Mouse (Mus musculus) lung, embryonic 14.5 days (tissue): Measurements from ENCODE around the gene Clec12a. TPM values are rescaled to one million over a fixed set of nuclear protein-coding genes. Genes with fewer than 3 reads are reported as not detected.
A peak's percentile ranks its signal among the peaks of the same experiment; 100 is the strongest.

ENCODE experiments used
- ATAC-seq: fragments of 200-750 bp; cut with Nextera tagmentation; 2 replicates; pipeline ENCODE4 v1.8.0; 2017; ENCODE audit warnings: mild to moderate bottlenecking, moderate TSS enrichment, moderate library complexity; ENCODE audit not compliant: insufficient read depth
- DNase-seq: peaks from one replicate; pipeline ENCODE4 v3.0.0-alpha.2; 2015
- H3K27ac ChIP-seq: fragments of 300-500 bp; sonication (generic); 2 replicates; pipeline ENCODE4 v1.5.1; 2014; ENCODE audit warnings: low read depth, mild to moderate bottlenecking, moderate library complexity
- H3K27me3 ChIP-seq: fragments of 300-500 bp; sonication (generic); 2 replicates; pipeline ENCODE4 v1.6.1; 2014; ENCODE audit warnings: low read length, control low read depth; ENCODE audit not compliant: insufficient read depth
- H3K36me3 ChIP-seq: fragments of 300-500 bp; sonication (generic); 2 replicates; pipeline ENCODE4 v1.6.1; 2014; ENCODE audit warnings: control low read depth; ENCODE audit not compliant: insufficient read depth
- H3K4me1 ChIP-seq: fragments of 300-500 bp; sonication (generic); 2 replicates; pipeline ENCODE4 v1.6.1; 2014; ENCODE audit warnings: antibody characterized with exemption, control low read depth; ENCODE audit not compliant: insufficient read depth
- H3K4me2 ChIP-seq: fragments of 300-500 bp; sonication (generic); 2 replicates; pipeline ENCODE4 v1.6.1; 2014; ENCODE audit warnings: mild to moderate bottlenecking
- H3K4me3 ChIP-seq: fragments of 300-500 bp; sonication (generic); 2 replicates; pipeline ENCODE4 v1.5.1; 2014; ENCODE audit warnings: low read depth, low read length
- H3K9ac ChIP-seq: fragments of 300-500 bp; sonication (generic); 2 replicates; pipeline ENCODE4 v1.6.1; 2014
- H3K9me3 ChIP-seq: fragments of 300-500 bp; sonication (generic); 2 replicates; pipeline ENCODE4 v1.6.1; 2016; ENCODE audit warnings: low read depth, low read length, control low read depth
- CTCF ChIP-seq: IDR thresholded peaks from 2 replicates; pipeline ENCODE4 v1.5.1; 2016; ENCODE audit warnings: antibody characterized with exemption, low read depth
- WGBS: fragments of 180-500 bp; shearing (Covaris S2); extraction: QIAGEN DNeasy Blood & Tissue Kit; methylation state at CpG from one replicate; pipeline ENCODE4 v1.1.7; 2014; 5-methylcytosine and 5-hydroxymethylcytosine counted together
- polyA plus RNA-seq: library from polyadenylated mRNA; unstranded; fragments of >200 nt; fragmentation: Nextera tagmentation; extraction: Ambion mirVana; gene quantifications from 2 replicates; pipeline ENCODE4 v1.2.1, GENCODE M21; 2014

Clec12a gene
- polyA plus RNA-seq, 1 experiment from 2014 or later, result 2.7 TPM

DNA sequence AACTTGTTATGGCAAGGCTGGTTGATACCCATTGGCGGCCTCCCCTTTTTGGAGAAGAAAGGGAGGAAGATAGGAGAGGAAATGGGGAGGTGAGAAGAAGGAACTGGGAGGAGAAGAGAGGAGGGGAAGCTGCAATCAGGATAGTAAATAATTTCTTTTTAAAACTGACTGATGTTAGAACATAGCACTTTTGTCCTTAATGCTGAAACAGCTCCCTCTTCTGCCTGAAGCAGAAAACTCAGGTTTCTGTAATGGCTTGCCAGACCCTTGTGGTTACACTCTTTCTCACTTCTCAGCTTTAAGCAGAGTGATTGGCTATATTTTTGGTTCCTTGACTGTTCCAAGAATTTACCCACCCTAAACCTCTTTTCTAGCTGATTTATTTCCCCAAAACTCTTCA, 16.5 kb upstream of the Clec12a start:
- H3K36me3 ChIP-seq, result no peaks in the 10 kb centered on the region
- H3K9me3 ChIP-seq, result no peaks in the 10 kb centered on the region
- no peak for TF ChIP-seq CTCF
- 70% methylated on average over 1 of the region's 1 CpGs for WGBS
- no peak overlapping the region for H3K27ac ChIP-seq
- ATAC-seq (no peak), DNase-seq (peak; percentile 27)
- no peak overlapping the region for H3K4me3 ChIP-seq
- H3K9ac ChIP-seq, result no peak overlapping the region
- H3K4me2 ChIP-seq, result no peak overlapping the region
- H3K4me1 ChIP-seq, result no peaks in the 10 kb centered on the region
- H3K27me3 ChIP-seq, result no peaks in the 10 kb centered on the region

DNA sequence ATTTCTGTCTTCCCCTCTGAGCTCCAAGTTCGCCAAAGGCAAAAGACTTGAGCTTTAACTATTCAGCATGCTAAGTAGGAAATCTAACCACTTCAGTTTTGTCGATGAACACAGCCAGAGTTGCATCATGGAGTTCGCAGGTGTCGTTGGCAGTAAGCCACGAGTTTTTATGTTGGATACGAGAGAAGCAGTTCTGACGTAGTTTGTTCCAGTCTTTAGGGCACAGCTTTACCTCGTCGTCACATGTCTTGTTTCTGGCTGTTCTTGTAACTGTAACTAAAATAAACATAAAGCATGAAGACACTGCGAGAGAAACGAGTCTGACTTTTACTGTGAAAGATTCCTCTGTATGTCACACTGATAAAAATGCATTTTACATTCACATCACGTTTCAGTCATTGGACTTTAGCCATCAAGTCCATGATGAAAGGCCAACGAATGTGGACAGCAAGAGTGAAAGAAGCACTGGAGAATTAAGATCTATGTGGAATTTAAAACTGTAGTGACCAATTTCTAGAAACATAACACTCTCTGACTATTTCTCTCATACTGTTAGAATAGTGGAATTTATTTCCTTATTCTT, 15.8 kb upstream of the Clec12a start:
- Histone ChIP-seq H3K27ac (no peak overlapping the region), H3K4me3 (no peak overlapping the region), H3K9ac (no peak overlapping the region), H3K36me3 (no peaks in the 10 kb centered on the region), H3K4me1 (no peaks in the 10 kb centered on the region), H3K9me3 (no peaks in the 10 kb centered on the region), H3K4me2 (no peak overlapping the region), H3K27me3 (no peaks in the 10 kb centered on the region)
- WGBS, result 41% methylated on average over 13 of the region's 13 CpGs
- DNase-seq (peak; percentile 39), ATAC-seq (no peak)
- TF ChIP-seq CTCF, result no peak

DNA sequence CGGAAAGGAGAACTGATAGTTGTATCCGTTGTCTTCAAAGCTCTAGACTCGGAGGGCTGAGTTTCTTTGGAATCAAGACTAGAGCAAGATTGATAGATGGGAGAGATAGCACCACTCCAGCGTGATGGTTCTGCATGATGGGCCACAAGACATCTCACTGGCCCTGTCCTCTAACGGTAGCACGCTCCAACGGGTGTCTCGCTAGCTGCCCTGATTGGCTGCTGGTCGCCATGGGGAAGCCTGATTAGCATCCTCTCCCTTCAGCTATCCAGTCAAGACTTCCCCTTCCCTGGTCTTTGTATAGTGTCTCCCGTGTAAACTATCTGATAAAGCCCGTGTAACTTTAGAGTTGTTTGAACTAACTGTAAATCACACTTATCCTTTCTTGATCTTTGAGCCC, 10.9 kb upstream of the Clec12a start, which contains the start of gene 4922502D21Rik:
Gene 4922502D21Rik (minus strand): TSS at position 187 of the 400 bp plus-strand sequence.
- TF ChIP-seq CTCF, result no peak
- no peaks in the 10 kb centered on the region for H3K9me3 ChIP-seq
- no peak for ATAC-seq
- no peak within 1 kb of the TSS for H3K4me3 ChIP-seq
- no peak within 1 kb of the TSS for H3K27ac ChIP-seq
- DNase-seq, result no peak
- no peaks in the 10 kb centered on the region for H3K4me1 ChIP-seq
- no peak within 1 kb of the TSS for H3K4me2 ChIP-seq
- H3K27me3 ChIP-seq, result no peaks in the 10 kb centered on the region
- WGBS, result 42% methylated on average over 11 of the region's 11 CpGs
- no peaks in the 10 kb centered on the region for H3K36me3 ChIP-seq
- no peak within 1 kb of the TSS for H3K9ac ChIP-seq

DNA sequence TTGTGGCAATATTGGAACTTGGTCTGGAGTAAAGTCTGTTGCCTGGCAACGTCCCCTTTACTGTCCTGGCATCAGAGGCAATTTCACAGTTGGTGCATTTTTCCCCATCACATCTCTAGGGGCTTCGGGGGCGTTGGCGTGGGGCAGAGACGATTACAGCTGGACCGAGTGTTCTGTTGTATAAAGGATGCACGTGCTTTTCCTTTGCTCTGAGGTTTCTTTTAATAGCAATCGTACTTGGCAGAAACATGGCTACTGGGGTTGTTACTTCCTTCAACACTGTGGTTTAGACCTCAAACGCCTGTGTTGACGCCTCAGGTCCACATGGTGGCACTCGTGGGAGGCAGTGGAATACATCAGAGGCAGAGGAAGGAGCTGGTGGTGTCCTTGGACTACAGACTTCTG, 8.8 kb upstream of the Clec12a start:
- no peak overlapping the region for H3K27ac ChIP-seq
- 34% methylated on average over 11 of the region's 11 CpGs for WGBS
- H3K4me2 ChIP-seq, result peak overlapping the region; percentile 8; the same call in 1 of the 2 replicates
- peak; percentile 78 for TF ChIP-seq CTCF
- no peaks in the 10 kb centered on the region for H3K36me3 ChIP-seq
- no peaks in the 10 kb centered on the region for H3K4me1 ChIP-seq
- DNase-seq (peak; percentile 82), ATAC-seq (peak; percentile 76; the same call in 1 of the 2 replicates)
- no peaks in the 10 kb centered on the region for H3K27me3 ChIP-seq
- H3K4me3 ChIP-seq, result no peak overlapping the region
- no peak overlapping the region for H3K9ac ChIP-seq
- no peaks in the 10 kb centered on the region for H3K9me3 ChIP-seq

DNA sequence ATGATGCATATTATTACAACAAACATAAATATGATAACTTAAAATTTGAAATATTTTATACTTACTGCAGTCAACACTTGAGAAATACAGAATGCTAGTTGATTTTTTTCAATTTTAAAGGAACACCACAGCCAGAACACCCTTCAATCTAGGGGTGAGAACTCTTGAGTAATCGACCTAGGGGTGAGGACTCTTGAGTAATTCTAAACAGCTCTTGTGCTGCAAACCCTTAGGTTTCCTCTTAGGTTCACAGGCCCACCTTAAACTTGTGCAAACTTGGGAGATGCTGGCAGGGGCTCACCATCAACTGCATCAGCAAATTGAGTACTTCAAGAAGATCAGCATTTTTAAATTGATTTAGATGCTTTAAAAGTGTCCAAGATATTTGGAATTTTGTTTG, 4.7 kb upstream of the Clec12a start:
- Histone ChIP-seq H3K4me3 (no peak overlapping the region), H3K9ac (no peak overlapping the region), H3K27me3 (no peaks in the 10 kb centered on the region), H3K9me3 (no peaks in the 10 kb centered on the region), H3K36me3 (no peaks in the 10 kb centered on the region), H3K4me1 (no peaks in the 10 kb centered on the region), H3K4me2 (no peak overlapping the region), H3K27ac (no peak overlapping the region)
- ATAC-seq, result no peak
- TF ChIP-seq CTCF, result no peak
- 66% methylated on average over 1 of the region's 1 CpGs for WGBS
- DNase-seq, result no peak

DNA sequence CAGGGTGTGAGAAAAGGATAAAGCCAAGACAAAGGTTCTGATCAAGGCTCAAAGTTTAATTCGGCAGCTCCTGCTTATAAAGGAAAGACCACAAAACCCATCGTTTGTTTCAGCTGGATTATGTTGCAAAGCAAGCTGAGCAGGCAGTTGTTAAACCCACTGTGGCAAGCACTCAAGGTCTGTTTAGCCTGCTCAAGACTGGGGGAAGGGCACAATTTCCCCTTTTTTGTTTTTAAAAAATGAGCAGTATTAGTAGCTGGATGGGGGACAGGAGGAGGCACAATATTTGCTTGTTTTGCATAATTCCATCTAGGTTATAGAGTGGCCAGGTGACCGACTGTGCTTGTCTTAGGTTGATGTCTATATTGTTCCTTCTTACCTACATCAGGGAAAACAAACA, 1.9 kb downstream of the Clec12a start:
- Histone ChIP-seq H3K9me3 (no peaks in the 10 kb centered on the region), H3K27me3 (no peaks in the 10 kb centered on the region), H3K36me3 (no peaks in the 10 kb centered on the region), H3K4me3 (no peak overlapping the region), H3K4me1 (no peaks in the 10 kb centered on the region), H3K9ac (no peak overlapping the region), H3K27ac (no peak overlapping the region), H3K4me2 (no peak overlapping the region)
- ATAC-seq (no peak), DNase-seq (no peak)
- WGBS, result 72% methylated on average over 3 of the region's 3 CpGs
- TF ChIP-seq CTCF, result no peak

DNA sequence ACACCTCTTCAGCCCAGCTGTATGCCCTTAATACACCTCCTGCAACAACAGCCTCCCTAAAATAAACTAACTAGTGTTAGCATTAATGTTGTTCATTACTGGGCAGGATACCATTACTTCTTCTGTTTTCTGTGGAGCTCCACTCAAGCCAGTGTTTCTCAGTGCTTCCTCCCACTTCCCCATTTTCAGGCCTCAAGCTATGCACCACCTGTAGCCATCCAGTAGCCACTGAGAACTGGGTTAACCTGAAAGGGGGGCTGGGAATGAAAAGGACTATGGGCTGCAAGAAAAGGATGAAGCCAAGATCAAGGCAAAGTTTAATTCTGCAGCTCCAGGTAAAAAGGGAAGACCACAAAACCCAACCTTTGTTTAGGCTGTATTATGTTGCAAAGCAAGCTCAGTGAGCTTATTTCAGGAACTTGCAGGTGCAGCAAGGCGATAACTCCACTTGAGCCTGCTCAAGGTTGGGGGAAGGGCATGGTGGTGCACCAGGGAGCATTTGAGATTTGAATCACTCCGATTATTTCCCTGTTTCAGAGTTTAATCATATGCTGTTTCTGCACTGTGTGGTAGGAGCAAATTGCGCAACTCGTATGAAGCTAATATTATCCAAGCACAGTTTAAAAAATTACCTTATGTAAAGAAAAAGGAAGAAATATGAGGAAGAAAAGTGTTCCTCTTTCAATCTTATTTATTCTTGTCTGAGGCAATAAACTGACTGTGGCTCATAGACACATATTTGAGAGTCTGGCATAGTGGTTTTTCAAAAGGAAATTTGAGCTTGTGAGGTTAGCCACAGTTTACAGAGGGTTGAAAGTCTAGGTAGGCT, 7.2 kb downstream of the Clec12a start:
- peak overlapping the region; percentile 60; the same call in 1 of the 2 replicates for H3K27ac ChIP-seq
- no peak overlapping the region for H3K9ac ChIP-seq
- ATAC-seq (peak; percentile 70), DNase-seq (peak; percentile 45)
- no peaks in the 10 kb centered on the region for H3K4me1 ChIP-seq
- no peaks in the 10 kb centered on the region for H3K36me3 ChIP-seq
- no peaks in the 10 kb centered on the region for H3K27me3 ChIP-seq
- no peak overlapping the region for H3K4me2 ChIP-seq
- no peaks in the 10 kb centered on the region for H3K9me3 ChIP-seq
- H3K4me3 ChIP-seq, result no peak overlapping the region
- no peak for TF ChIP-seq CTCF
- WGBS, result 53% methylated on average over 4 of the region's 4 CpGs
